Mouse (Mus musculus) MEL (cell line): ENCODE measurements around the gene Atpif1.

Experiments used
- GATA1 ChIP-seq: IDR thresholded peaks from 2 replicates; pipeline ENCODE4 v1.6.1; 2011; ENCODE audit warnings: low read depth, low read length, improper control_type of control experiment
- MAX ChIP-seq: IDR thresholded peaks from 2 replicates; pipeline ENCODE4 v1.6.1; 2011; ENCODE audit warnings: low read length, improper control_type of control experiment
- POLR2A ChIP-seq, 2 experiments: IDR thresholded peaks; 2 replicates each; pipeline ENCODE4 v1.6.1; 2011 to 2012; ENCODE audit warnings: low read length in 2 of 2, mild to moderate bottlenecking in 2 of 2, control low read depth in 1 of 2, improper control_type of control experiment in 1 of 2, low read depth in 1 of 2, moderate library complexity in 1 of 2; ENCODE audit not compliant: control insufficient read depth in 1 of 2, insufficient read depth in 1 of 2, poor library complexity in 1 of 2
- ZC3H11A ChIP-seq: IDR thresholded peaks from 2 replicates; pipeline ENCODE4 v1.6.1; 2012; ENCODE audit warnings: low read depth, mild to moderate bottlenecking, inconsistent platforms, low read length, improper control_type of control experiment

- TF ChIP-seq ZC3H11A (no peak), MAX (no peak), GATA1 (no peak), POLR2A (IDR thresholded peaks at IDR 0.05; ENCODE audit: control insufficient read depth in 1 of 2, insufficient read depth in 1 of 2, low read depth in 1 of 2, low read length in 2 of 2, poor library complexity in 1 of 2) (no peak)
These were observed 28.3 kb downstream of the Atpif1 start for GRCm38 (mm10) chr4:132505034-132505738.
